Mouse (Mus musculus) adrenal gland, adult 18-20 months (tissue): ENCODE measurements around the gene Klf16. TPM values are rescaled to one million over a fixed set of nuclear protein-coding genes. Genes with fewer than 3 reads are reported as not detected.

Experiments used
- DNase-seq, 2 experiments: peaks; one replicate each; pipeline ENCODE4 v3.0.0; 2021 to 2022; ENCODE audit warnings: low spot score in 2 of 2
- long read RNA-seq, 2 experiments: library from polyadenylated mRNA; stranded (forward); transcript quantifications; one replicate each; pipeline ENCODE4 v2.0.0; 2021
- total RNA-seq, 2 experiments: library from RNA; stranded (reverse); gene quantifications; 1 replicate in 1 of 2; 2 replicates in 1 of 2; pipeline ENCODE4 v1.2.3; 2021

Gene Klf16
- 10 to 100 TPM; 11.3 to 12.3 TPM for total RNA-seq
- long read RNA-seq, experiment 1, transcript Klf16-201 (2 exons, 2,674 nt): major isoform, 10 of 14 reads
- long read RNA-seq, experiment 1, partial matches to known transcripts: 4 of 14 reads
- long read RNA-seq, experiment 1, other reads (novel, unspliced or antisense): 0 of 14 reads
- long read RNA-seq, experiment 2, transcript Klf16-201 (2 exons, 2,674 nt): major isoform, 5 of 14 reads
- long read RNA-seq, experiment 2, partial matches to known transcripts: 9 of 14 reads
- long read RNA-seq, experiment 2, other reads (novel, unspliced or antisense): 0 of 14 reads

GRCm38 (mm10) chr10:80577195-80578130, at the start of gene Klf16:
Gene Klf16 (minus strand): TSS chr10:80577321.
- peak; percentile 99 to 100 for DNase-seq

- DNase-seq: no peak
Measured at GRCm38 (mm10) chr10:80625764-80626163, 48.6 kb upstream of the Klf16 start.

DNA sequence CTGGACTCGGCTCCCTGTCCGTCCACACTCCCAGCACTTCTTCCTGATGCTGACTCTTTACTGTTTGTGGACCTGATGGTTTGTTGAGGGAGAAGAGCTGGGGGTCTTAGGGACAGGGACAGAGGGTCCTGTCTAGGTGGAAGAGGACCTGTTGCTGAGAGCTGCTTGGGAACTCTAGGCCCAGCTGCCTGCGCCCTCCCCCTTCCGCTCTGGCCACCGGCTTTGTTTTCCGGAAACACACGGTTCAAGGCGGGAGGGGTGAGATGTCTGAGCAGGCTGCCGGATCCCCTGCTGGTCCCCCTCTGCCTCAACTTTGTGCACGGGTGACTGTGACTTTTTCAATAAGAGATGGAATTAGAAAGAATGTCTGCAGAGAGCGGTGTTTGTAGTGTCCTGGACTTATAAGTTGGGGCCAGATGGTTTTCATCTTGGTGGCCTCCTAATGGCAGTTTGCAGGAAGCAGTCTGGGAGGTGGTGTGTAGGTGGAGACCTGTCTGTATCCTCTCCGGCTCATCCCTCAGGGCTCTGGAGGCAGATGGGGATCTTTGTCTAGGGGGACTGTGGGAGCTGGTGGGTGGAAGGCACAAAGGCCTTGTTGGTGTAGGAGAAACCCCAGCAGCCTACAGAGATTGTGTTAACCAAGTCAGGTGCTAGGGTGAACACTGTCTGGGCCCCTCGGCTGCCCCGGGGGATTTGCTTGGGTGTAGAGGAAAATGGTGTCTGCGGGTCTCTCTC, 46.5 kb upstream of the Klf16 start:
- peak; percentile 40 to 62 for DNase-seq

GRCm38 (mm10) chr10:80622661-80623456, 45.7 kb upstream of the Klf16 start, which contains the start of gene Csnk1g2:
Gene Csnk1g2 (plus strand): TSS chr10:80622838.
- peak in 1 of 2 experiments; percentile 54 for DNase-seq

- peak; percentile 99 to 100 for DNase-seq
Measured at GRCm38 (mm10) chr10:80621940-80622660, 45.0 kb upstream of the Klf16 start.

GRCm38 (mm10) chr10:80621690-80621939, 44.5 kb upstream of the Klf16 start:
- no peak for DNase-seq

DNA sequence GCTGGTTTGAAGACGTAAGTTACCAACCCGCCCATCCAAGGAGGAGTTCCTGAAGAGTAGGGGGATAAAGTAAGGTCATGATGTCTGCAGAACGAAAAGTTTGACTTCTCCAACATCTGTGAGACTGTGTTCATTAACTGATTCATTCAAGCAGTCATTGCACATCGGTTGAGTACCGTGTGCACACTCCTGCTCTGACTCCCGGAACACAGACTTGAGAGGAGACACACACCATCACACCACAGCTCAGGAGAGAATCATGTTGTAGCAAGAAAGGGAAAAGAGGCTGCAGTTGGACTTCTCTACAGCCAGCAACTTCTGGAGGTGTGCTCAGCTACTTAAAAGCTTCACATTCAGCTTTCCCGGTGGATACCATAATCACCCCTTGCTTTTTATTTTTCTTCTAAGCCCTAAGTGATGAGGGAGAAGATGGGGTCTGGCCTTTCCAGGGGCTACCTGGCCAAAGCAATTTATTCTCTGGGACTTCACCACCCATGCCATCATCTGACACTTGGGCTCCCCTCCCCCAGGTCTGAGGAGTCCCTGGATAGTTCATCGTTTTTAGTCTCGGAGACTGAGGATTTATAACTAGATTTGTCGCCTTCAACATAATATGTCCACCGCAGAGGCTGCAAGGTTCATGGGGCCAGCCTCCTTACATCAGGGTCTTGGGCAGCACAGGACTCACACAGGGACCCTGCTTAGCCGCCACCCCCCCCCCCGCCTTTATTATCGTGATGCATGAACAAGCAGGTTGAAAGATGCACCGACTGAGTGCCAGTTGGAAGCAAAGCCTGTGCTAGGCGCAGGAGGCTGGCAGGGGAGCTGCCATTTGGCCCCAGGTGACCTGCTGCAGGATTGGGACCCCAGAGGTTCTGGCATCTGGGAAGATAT, 43.9 kb upstream of the Klf16 start:
- no peak for DNase-seq

GRCm38 (mm10) chr10:80620365-80620764, 43.2 kb upstream of the Klf16 start:
- no peak for DNase-seq

DNA sequence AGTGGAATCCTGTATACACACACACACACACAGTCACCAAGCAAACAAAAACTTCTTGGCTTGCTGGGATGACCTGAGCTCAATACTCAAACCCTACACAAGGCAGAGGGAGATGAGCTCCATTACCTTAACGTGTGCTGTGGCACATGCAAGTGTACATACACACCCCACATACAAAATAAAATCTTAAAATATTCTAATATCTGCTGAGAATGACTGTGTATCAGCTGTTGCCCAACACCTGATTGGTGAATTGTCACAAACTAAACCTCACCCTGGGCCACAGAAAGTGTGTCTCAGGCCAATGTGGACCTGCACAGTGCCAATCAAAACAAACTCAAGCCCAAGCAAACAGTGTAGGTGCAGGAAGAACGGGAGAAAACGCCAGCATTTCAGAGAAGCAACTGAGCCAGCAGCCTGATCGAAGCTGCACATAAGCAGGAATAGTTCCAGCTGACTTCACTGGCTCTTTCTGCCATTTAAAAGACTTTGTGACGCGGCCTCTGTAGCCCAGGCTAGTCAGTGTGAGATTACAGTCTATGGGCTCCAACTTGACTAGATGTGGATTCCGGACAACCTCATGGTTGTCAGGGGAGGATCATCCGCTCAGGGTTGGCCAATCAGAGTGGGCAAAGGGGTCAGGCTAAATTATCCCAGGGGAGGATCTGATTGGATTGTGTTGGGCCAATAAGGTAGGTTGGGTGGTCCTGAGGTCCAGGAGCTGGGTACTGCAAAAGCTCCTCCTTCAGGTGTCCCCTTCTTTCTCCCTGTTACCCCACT, 42.5 kb upstream of the Klf16 start:
- DNase-seq: no peak

DNA sequence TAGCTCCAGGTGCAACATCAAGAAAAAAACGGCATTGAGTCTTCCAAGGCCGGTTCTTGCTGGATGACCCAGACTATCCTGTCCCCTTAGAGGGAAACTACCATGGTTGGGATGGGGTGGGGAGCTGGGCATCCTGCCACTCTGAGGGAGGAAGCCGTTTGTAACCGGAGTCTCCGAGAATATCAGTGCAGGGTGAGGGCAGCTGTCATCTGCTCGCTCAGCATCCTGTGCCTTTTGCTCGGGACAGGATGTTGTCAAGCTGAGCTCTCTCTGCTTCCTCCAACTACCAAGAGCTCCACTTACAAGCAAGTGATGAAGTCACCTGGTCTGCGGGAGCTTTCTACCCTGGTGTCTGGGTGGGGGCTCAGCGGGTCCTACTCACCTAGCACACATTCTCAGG, 41.1 kb upstream of the Klf16 start:
- DNase-seq: no peak

GRCm38 (mm10) chr10:80614351-80614750, 37.2 kb upstream of the Klf16 start:
- DNase-seq: peak in 1 of 2 experiments; percentile 16

- DNase-seq: no peak
Measured at GRCm38 (mm10) chr10:80613821-80614220, 36.7 kb upstream of the Klf16 start.

DNA sequence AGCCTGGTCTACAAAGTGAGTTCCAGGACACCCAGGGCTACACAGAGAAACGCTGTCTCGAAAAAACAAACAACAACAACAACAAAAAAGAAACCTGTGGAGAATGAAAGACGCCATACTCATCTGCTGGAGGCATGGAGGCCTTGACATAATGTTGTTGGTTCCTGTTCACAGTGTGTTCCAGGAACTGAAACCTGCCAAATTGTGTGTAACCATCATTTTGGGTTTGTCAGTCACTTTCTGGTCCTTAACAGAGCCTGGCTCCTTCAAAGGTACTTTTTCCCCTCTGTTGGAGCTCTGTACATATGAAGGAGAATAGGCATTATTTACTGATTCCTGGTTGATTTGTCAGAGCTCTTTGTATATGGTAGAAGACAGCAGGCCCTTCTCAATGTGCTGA, 34.8 kb upstream of the Klf16 start:
- DNase-seq: no peak

- DNase-seq: peak in 1 of 2 experiments; percentile 66
Measured at GRCm38 (mm10) chr10:80611024-80611423, 33.9 kb upstream of the Klf16 start.

DNA sequence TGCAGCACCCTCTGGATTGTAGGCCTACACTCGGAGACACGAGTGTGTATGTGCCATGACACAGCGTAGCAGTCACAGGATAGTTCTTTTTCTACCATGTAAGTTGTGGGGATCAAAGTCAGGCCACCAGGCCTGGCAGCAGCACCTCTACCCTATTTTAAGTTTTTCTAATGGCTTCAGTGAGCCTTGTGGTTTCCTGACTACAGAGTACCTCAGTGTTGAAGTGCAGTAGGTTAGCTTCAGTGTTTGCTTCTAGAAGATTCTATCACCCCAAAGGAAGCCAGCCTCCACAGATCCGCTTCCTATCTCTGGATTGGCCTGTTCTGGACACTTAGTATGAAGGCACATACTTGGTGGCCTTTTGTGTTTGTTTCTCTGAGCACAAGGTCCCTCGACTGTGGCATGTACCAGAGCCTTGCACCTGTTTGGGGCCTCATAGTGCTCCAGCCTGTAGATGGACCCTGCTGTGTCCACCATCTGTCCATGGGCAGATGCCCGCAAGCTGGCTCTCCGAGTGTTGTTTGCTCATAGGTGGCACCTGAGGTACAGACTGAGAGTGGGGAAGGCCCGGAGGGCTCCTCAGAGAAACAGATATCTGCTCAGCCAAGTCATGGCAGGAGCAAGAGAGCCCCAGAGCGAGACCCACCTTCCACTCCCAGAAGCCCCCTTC, 33.1 kb upstream of the Klf16 start:
- peak in 1 of 2 experiments; percentile 16 for DNase-seq

DNA sequence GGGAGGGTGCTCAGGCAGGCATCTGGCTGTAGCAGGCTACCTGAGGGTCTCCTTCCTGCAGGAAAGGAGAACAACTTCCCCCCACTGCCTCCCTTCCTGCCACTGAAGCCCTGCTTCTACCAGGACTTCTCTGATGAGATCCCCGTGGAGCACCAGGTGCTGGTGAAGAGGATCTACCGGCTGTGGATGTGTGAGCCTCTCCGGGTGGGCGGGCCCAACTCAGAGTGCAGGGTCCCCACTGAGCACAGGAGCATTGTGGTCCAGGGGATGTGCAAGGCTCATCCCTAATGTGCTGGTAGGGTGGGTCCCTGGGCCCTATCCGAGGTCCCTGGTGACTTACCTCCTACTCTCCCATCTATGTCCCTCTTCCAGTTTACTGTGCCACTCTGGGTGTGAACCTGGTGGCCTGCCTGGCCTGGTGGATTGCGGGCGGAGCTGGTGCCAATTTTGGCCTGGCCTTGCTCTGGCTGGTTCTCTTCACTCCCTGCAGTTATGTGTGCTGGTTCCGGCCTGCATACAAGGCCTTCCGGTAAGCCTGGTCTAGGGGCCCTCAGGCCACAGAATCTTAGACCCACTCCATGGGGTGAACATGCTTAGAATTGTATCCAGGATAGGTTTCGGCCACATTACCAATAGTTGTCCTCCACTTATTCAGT, 32.3 kb upstream of the Klf16 start:
- DNase-seq: peak in 1 of 2 experiments; percentile 18

GRCm38 (mm10) chr10:80608435-80608834, 31.3 kb upstream of the Klf16 start:
- DNase-seq: peak in 1 of 2 experiments; percentile 14
